Mouse (Mus musculus): ENCODE results near the gene Syne1.
"Not testable (repeated sequence)": the region's sequence is repeated elsewhere in the genome, so short reads cannot be mapped to it uniquely, and the experiment has no call there.

Syne1 gene

DNA sequence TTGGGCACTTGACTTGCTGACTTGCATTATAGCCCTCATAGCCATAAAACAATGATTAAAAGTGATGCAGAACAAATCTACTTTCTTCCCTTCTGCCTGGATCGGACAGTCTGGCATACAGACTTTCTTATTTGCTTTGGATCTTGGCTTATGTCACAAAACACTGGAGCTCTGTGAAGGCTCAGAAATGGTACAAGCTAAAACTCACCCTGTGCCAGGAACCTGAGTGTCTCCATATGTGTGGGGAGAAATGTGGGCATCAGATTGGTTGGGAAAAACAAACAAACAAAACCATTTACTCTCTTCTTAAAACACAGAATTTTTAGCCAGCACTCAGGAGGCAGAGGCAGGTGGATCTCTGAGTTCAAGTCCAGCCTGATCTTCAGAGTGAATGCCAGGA, 30.6 kb downstream of the Syne1 start:
- no peak for DNase-seq (ENCODE audit: low spot score in 2 of 2)

DNA sequence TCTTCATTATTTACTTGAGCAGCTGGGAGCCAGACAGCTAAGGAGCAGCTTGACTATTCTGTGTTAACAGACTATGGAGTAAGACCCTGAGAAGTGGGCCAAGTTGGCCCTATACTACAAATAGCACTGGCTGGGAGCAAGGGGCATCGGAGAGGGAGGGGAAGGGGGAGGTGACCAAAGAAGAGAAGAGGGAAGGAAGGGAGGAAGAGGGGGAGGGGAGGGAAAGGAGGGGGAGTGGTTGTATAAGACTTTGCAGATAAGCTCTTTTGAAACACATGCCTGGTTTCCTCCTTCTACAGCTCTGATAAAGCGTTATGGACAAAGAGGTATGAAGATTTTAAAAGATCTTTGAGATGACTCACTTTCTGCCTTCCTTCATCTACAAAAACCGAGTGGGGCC, 36.0 kb downstream of the Syne1 start:
- no peak for DNase-seq (ENCODE audit: low spot score in 2 of 2)

DNA sequence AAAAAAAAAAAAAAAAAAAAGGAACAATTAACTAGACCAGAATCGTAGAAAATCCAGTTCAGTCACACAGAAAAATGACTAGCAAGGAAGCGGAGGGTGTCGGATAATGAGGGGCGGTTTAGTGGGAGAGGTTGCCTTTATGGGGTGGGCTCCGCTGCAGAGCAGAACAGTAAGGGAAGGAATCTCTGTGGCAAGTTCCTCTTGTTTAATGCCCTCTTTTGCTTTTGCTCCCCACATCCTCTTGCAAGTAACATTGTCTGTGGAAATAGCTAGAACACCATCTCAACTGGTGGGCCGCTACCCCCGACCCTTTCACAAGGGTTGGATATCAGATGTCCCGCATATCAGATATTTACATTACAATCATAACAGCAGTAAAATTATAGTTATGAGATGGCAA, 37.1 kb downstream of the Syne1 start:
- no peak for DNase-seq (ENCODE audit: low spot score in 2 of 2)

DNA sequence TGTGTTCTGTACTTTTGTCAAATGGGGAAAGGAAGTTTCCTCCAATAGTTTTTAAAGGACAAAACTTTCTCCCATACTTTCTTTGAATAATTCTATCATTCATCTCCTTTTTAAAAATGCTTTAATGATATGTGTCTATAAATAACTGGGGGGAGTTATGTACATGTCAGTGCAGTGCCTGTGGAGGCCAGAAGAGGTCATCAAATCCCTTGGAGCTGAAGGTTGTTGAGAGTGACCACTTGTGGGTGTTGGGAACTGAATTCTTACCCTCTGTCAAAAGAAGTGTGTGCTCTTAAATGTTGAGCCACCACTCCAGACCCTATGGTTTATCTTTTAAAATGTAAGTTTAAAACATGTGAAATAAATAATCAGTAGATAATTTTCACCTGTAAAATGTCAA, 39.0 kb downstream of the Syne1 start:
- no peak for DNase-seq (ENCODE audit: low spot score in 2 of 2)

GRCm38 (mm10) chr10:5511403-5511802, 39.9 kb downstream of the Syne1 start:
- DNase-seq (ENCODE audit: low spot score in 2 of 2): no peak

DNA sequence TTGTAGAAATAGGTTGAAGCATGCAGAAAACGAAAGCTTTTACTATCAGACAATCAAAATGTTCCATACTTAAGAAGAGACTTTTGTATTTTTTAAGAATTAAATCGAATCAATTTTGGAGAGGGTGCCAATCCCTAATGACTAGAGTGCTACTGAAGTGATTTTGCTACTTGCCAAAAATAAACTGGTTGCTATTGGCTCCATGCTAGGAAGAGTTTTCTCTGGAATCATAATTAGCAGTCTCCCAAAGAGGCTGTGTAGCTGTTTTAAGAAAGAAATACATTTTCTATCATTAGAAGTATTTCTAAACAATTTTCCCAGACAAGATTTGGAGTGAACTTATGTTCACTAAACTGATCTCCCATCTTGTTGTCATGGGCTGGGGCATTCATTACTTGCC, 43.8 kb downstream of the Syne1 start:
- no peak for DNase-seq (ENCODE audit: low spot score in 2 of 2)

DNA sequence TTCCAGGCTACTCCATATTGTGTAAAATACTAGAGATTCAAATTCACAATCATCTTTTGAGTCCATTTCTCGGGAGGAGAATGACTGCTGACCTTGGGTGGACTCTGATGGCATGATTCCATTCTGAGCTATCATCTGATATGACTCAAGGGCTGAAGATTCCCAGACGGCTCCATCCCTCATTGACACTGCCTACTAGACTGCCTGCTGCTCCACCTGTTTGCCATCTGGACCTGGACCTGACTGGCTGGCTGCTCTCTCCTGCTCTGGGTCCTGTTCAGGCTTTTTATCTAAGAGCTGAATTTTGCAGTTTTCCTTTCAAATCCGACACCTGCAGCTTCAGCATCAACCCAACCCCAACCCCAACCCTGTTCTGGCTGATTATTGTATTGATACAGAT, 46.5 kb downstream of the Syne1 start:
- no peak for DNase-seq (ENCODE audit: low spot score in 2 of 2)

GRCm38 (mm10) chr10:5503909-5504308, 47.4 kb downstream of the Syne1 start:
- DNase-seq (ENCODE audit: low spot score in 2 of 2): no peak

DNA sequence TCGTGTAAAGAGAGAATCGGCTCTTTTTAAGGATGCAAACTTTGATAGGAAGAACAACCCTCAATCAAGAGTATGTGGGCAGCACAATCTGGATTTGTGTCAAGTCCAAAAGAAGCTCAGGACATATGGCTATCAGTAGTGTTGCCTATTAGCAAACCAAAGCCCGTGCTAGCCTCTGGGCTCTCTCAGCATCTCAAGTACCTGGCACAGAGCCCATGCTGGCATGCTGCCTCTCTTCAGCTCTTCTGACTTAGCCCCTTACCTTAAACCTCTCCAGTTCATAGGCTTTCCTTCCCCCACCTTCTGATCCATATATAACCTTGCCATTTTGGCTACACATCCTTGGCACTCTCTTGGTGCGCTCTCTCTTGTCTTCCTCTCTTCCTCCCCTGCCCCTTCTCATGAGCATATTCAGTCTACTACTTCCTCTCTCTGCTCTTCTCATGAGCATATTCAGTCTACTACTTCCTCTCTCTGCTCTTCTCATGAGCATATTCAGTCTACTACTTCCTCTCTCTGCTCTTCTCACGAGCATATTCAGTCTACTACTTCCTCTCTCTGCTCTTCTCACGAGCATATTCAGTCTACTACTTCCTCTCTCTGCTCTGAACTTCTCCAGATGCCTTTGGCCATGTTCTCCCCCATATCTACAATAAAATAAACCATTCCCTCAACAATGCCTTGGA, 51.5 kb downstream of the Syne1 start:
- DNase-seq (ENCODE audit: low spot score in 2 of 2): not testable (repeated sequence)

DNA sequence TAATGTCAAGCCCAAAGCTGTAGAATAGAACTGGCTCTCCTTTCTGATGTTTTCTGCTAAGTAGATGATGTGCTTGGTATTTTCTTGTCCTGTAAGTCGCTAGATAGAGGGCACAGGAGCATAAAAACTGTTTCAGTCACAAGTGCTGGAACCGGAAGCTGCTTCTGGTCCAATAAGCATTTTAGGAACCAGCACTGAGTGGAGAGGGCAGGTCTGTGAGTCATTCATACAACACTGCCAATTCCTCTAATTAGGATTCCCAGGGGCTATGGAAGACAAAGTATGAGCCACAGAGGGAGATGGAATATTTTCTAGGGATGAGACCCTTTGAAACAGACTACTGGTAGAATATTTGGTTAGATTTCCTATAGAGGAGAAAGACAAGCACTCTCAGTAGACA, 53.4 kb downstream of the Syne1 start:
- no peak for DNase-seq (ENCODE audit: low spot score in 2 of 2)

DNA sequence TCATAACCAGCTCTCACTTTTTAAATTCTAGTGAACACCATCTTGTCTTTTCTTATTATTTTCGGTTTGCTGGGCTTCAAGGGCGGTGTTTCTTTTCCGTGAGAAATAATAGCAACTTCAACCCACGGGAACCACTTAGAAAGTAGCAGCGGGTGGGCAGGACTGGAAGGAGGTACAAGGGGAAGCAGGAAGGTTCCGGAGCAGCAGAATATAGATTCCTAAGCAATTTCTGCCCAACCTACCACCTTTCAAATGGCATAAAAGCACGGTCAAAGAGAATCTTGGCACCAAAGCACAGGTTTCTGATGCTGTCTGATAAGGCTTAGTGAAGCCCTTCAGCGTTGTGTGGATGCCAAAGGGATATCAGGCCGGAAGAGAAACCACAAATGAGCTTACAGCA, 60.2 kb downstream of the Syne1 start:
- DNase-seq (ENCODE audit: low spot score in 2 of 2): no peak

DNA sequence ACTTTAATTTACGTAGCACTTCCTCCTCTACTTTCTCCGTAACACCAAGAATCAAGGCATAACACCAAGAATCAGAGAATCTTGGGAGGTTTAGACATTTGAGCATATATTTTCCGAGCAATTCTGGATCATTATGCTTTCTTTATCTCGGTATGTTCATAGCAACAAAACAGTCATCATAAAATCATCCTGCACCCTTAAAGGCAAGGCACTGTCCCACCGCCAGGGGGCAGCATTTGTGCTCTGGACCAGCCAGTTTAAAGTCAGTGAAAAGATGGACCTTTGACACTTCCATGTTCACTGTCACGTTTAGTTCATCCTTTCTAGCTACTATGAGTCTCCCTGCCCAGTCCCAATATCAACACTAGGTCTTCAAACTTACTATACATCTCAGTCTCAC, 61.3 kb downstream of the Syne1 start:
- peak in 1 of 2 experiments; percentile 21 for DNase-seq (ENCODE audit: low spot score in 2 of 2)

GRCm38 (mm10) chr10:5488097-5488496, 63.2 kb downstream of the Syne1 start:
- DNase-seq (ENCODE audit: low spot score in 2 of 2): no peak

GRCm38 (mm10) chr10:5480552-5481550, 70.4 kb downstream of the Syne1 start:
- no peak for DNase-seq (ENCODE audit: low spot score in 2 of 2)

- peak; percentile 1 to 24 for DNase-seq (ENCODE audit: low spot score in 2 of 2)
These were observed 71.2 kb downstream of the Syne1 start for GRCm38 (mm10) chr10:5480097-5480496.

DNA sequence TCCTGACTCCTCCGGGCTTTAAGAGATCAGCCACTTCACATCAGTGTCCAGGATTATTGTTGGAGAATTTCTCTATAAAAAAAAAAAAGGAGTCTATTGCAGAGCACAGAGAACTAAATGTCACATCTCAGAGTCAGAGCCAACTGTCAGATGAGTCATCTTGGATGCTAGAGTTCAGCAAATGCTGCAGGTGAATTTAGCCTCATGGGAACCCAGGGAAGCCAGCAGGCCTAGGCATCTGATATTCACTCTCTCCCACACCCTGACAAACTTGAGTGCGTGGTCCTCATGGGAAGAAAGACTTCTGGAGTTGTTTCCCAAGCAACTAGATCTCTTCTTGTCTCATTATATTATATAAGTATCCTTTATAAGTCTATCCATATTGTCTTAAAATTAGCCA, 82.6 kb downstream of the Syne1 start:
- DNase-seq (ENCODE audit: low spot score in 2 of 2): no peak

GRCm38 (mm10) chr10:5453830-5454229, 97.5 kb downstream of the Syne1 start:
- DNase-seq (ENCODE audit: low spot score in 2 of 2): no peak

DNA sequence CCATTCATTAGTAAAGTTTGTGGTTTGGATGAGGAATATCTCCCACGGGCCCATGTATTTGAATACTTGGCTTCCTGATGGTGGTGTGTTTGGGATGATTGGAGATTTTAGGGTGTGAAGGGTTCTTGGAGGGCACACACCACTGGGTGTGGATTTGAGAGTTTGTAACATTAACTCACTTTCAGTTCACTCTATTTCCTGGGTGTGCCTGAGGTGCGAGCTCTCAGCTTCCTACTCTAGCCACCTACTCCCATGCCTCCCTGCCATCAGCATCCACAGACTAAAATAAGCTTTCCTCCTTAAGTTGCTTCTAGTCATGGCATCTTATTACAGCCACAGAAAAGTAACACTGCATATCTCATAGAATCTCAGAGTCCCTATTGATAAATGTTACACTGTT, 101.3 kb downstream of the Syne1 start:
- DNase-seq (ENCODE audit: low spot score in 2 of 2): no peak

DNA sequence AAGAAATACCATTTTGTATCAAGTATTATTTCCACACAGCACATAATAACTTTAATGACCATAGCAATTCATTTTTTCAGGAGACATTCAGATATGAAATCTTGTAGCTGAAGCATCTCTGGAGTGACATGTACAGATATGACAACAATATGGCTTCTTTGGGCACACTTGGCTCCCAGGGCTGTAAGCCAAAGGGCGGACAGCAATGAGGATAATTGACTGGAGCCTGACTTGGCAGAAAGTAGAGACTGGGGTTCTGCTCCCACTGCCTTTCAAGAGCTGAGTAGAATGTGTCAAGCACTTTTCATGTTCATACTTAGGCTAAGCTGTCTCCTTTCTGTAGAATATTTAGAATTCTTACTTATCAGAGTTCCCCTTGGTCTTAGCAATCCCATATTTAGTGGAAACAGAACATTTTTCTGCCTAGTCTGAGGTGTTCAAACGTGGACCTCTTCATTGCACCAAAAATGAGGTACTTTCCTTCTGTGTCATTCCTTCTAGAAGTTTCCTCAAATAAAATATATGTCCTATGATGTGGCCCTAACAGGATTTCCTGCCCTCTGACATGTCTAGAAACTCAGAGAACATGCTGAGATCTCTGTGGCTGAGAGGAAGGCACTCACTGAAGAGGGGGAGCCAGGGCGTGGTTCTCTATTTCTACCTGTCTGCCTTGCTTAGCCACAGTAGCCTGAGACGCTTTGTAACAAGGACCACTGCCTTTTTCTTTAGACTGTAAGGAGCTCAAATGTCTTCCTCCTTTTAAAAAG, 103.1 kb downstream of the Syne1 start:
- DNase-seq (ENCODE audit: low spot score in 2 of 2): peak in 1 of 2 experiments; percentile 5

DNA sequence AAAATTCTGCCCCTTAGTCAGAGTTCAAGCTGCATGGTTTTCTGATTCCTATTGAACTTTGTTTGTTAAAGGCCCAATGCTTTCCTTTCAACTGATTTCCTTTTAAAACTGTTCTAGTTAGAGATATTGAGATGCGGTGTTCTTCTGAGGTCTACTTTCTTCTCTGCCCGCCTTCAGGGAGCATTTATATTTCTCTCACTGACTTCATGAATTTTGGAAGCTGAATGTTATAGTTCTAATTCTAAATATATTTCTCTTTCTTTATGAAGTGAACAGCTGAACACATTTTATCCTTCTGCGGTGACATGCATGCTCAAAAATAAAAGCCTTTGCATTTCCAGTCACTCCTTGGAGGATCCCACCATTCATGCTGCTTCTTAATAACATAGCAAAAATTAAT, 106.0 kb downstream of the Syne1 start:
- DNase-seq (ENCODE audit: low spot score in 2 of 2): no peak

DNA sequence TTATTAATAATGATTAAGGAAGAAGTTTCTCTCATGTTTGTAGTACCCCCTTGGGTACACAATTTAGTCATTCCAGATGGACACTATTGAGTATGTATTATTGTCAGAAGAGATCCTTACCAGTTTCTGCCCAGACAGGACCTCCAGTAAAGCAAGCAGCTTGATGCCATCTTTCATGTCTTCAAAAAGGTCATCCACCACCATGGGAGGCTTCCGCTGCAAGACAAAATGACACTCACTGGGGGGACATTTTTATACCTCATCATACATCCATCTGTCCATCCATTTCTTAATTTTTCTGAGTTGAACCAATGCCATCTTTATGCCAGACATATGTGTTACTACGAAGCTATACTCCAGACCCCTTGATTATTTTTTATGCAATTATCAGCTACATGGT, 108.3 kb downstream of the Syne1 start:
- no peak for DNase-seq (ENCODE audit: low spot score in 2 of 2)

DNA sequence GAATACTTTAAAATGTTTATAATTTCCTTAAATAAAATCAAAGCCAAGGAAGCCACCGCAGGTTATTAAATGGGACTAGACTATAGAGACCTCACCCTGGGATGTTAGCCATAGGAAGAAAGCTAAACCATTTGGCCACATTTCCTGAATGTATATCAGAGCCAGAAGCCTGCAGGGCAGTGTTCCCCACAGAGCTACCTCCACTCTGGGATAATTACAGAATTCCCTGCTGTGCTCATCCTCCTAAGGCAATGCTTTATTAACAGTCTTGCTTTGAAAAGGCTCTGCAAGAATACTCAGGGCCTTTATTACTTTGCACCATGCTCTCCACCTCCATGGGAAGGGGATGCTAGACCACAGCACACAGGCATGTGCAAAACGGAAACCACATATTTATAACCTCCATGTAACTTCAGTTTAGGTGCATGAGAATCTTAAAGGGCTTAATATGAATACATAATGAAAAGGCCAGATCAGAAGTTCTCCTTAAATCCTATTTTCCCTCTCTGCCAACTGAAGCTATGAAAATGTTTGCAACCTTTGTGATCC, 111.4 kb downstream of the Syne1 start:
- no peak for DNase-seq (ENCODE audit: low spot score in 2 of 2)

Measured in natural killer cell, adult 2 months (primary cell).